Mouse (Mus musculus) lung, postnatal 4 days (tissue): Measurements from ENCODE around the gene Ube2o.
A peak's percentile ranks its signal among the peaks of the same experiment; 100 is the strongest.

Experiments
- DNase-seq, 2 experiments: peaks; one replicate each; pipeline ENCODE4 v3.0.0; 2021

Gene Ube2o

GRCm38 (mm10) chr11:116581376-116581814 lies at the start of gene Ube2o:
Ube2o (minus strand) TSS chr11:116581447.
- peak; percentile 91 to 92 for DNase-seq

GRCm38 (mm10) chr11:116630171-116630965 lies 49.1 kb upstream of the Ube2o start:
- DNase-seq, result peak in 1 of 2 experiments; percentile 28

- no peak for DNase-seq
Observed at GRCm38 (mm10) chr11:116629472-116629871, 48.2 kb upstream of the Ube2o start.

- peak; percentile 73 to 93 for DNase-seq
Observed at GRCm38 (mm10) chr11:116628712-116629111, 47.5 kb upstream of the Ube2o start.

GRCm38 (mm10) chr11:116627072-116628020 lies 46.1 kb upstream of the Ube2o start:
- DNase-seq, result peak; percentile 33 to 63

- DNase-seq, result peak in 1 of 2 experiments; percentile 19
Observed at GRCm38 (mm10) chr11:116626299-116627071, 45.2 kb upstream of the Ube2o start, which contains the start of gene Rhbdf2. Rhbdf2 (minus strand) TSS chr11:116627019.

GRCm38 (mm10) chr11:116625081-116626000 lies 44.1 kb upstream of the Ube2o start:
- peak; percentile 59 to 70 for DNase-seq

- DNase-seq, result peak; percentile 91 to 92
Observed at GRCm38 (mm10) chr11:116624131-116624832, 43.0 kb upstream of the Ube2o start.

- DNase-seq, result peak in 1 of 2 experiments; percentile 32
Observed at GRCm38 (mm10) chr11:116623281-116624124, 42.3 kb upstream of the Ube2o start.

GRCm38 (mm10) chr11:116621258-116621704 lies 40.0 kb upstream of the Ube2o start:
- DNase-seq, result peak; percentile 89 to 96

- no peak for DNase-seq
Observed at GRCm38 (mm10) chr11:116620559-116621253, 39.5 kb upstream of the Ube2o start.

GRCm38 (mm10) chr11:116620073-116620472 lies 38.8 kb upstream of the Ube2o start:
- DNase-seq, result peak; percentile 63 to 81

- DNase-seq, result no peak
Observed at GRCm38 (mm10) chr11:116619561-116619960, 38.3 kb upstream of the Ube2o start.

- peak; percentile 69 to 87 for DNase-seq
Observed at GRCm38 (mm10) chr11:116619156-116619555, 37.9 kb upstream of the Ube2o start.

GRCm38 (mm10) chr11:116618666-116619065 lies 37.4 kb upstream of the Ube2o start:
- peak in 1 of 2 experiments; percentile 23 for DNase-seq

- DNase-seq, result peak; percentile 65 to 74
Observed at GRCm38 (mm10) chr11:116617641-116618040, 36.4 kb upstream of the Ube2o start.

- DNase-seq, result peak; percentile 40 to 55
Observed at GRCm38 (mm10) chr11:116616438-116617118, 35.3 kb upstream of the Ube2o start.
